Mouse (Mus musculus) liver (tissue): ENCODE results near the gene Dtx2.
"Not testable (repeated sequence)": the region's sequence is repeated elsewhere in the genome, so short reads cannot be mapped to it uniquely, and the experiment has no call there.

Source experiments
- DNase-seq: peaks from one replicate; pipeline ENCODE4 v3.0.0-alpha.2; 2020; ENCODE audit warnings: mixed read lengths

Dtx2 gene

GRCm38 (mm10) chr5:136027612-136028311 is 33.2 kb downstream of the Dtx2 start:
- DNase-seq: no peak

GRCm38 (mm10) chr5:136034868-136035267 is 40.3 kb downstream of the Dtx2 start:
- no peak for DNase-seq

GRCm38 (mm10) chr5:136035285-136035684 is 40.7 kb downstream of the Dtx2 start:
- no peak for DNase-seq

- no peak for DNase-seq
Observed at GRCm38 (mm10) chr5:136036667-136037066, 42.1 kb downstream of the Dtx2 start.

GRCm38 (mm10) chr5:136038258-136039214 is 43.9 kb downstream of the Dtx2 start, which contains the start of gene Upk3b:
Gene Upk3b, plus strand, starts transcription at chr5:136038496.
- no peak for DNase-seq

- no peak for DNase-seq
Observed at GRCm38 (mm10) chr5:136040210-136040609, 45.6 kb downstream of the Dtx2 start.

GRCm38 (mm10) chr5:136041260-136041659 is 46.7 kb downstream of the Dtx2 start:
- DNase-seq: peak; percentile 24

GRCm38 (mm10) chr5:136041666-136042065 is 47.1 kb downstream of the Dtx2 start:
- DNase-seq: no peak

GRCm38 (mm10) chr5:136044865-136045264 is 50.3 kb downstream of the Dtx2 start:
- DNase-seq: no peak

GRCm38 (mm10) chr5:136045408-136045807 is 50.8 kb downstream of the Dtx2 start:
- DNase-seq: no peak

GRCm38 (mm10) chr5:136045987-136046386 is 51.4 kb downstream of the Dtx2 start:
- DNase-seq: peak; percentile 83

- not testable (repeated sequence) for DNase-seq
Observed at GRCm38 (mm10) chr5:136048541-136048940, 53.9 kb downstream of the Dtx2 start.

- DNase-seq: no peak
Observed at GRCm38 (mm10) chr5:136049926-136050325, 55.3 kb downstream of the Dtx2 start.

GRCm38 (mm10) chr5:136051231-136052085 is 56.9 kb downstream of the Dtx2 start:
- DNase-seq: peak; percentile 29

GRCm38 (mm10) chr5:136052861-136053655 is 58.5 kb downstream of the Dtx2 start:
- DNase-seq: no peak

- no peak for DNase-seq
Observed at GRCm38 (mm10) chr5:136054301-136055077, 59.9 kb downstream of the Dtx2 start, which contains the start of gene Upk3bl. Gene Upk3bl, plus strand, starts transcription at chr5:136054492.

GRCm38 (mm10) chr5:136056062-136056461 is 61.5 kb downstream of the Dtx2 start:
- DNase-seq: no peak

- no peak for DNase-seq
Observed at GRCm38 (mm10) chr5:136057085-136057484, 62.5 kb downstream of the Dtx2 start.

- DNase-seq: peak; percentile 73
Observed at GRCm38 (mm10) chr5:136061567-136061966, 67.0 kb downstream of the Dtx2 start.

- DNase-seq: no peak
Observed at GRCm38 (mm10) chr5:136063920-136064319, 69.3 kb downstream of the Dtx2 start.
